Mouse (Mus musculus) heart, adult 2 months (tissue): ENCODE measurements at regions not wholly inside any gene's neighbourhood (a gene's known extent, or its start where the extent isn't known, plus 50 kb on each side); places are given as distances from the start of the nearest gene placed in this dataset.

ENCODE experiments used
- CTCF ChIP-seq: fragments of 200-600 bp; IDR thresholded peaks from 2 replicates; pipeline ENCODE4 v1.8.1; 2022; ENCODE audit warnings: antibody characterized with exemption, mild to moderate bottlenecking, moderate library complexity
- POLR2A ChIP-seq: fragments of 200-500 bp; IDR thresholded peaks from 2 replicates; pipeline ENCODE4 v1.6.1; 2011; ENCODE audit warnings: mild to moderate bottlenecking, low read depth, low read length, control low read depth; ENCODE audit not compliant: insufficient read depth

GRCm38 (mm10) chr1:76957411-76957810, 557.5 kb downstream of the Epha4 start:
- no peak for TF ChIP-seq CTCF
- no peak for TF ChIP-seq POLR2A
